Mouse (Mus musculus): Measurements from ENCODE around the gene Gm7694.

Gene Gm7694

DNA sequence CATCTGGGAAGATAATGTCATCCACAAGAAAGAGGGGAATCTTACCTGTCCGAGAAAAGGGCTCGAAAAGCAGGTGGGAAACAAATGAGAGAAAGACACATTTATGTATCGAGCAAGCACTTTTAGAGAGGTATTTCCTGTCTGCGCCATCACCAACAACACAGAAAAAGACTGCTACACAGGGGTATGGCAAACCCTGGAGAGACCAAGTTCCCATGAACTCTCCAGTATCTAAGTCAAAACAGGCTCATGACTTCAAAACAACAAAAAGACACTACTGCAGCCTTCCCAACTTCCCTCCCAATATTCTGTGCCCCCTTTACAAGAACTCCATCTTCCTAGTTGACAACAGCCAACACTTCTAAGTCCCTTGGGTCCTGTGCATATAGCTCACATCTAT lies at the start of gene Gm7694:
Gm7694 (minus strand) TSS at position 101 of the 400 bp plus-strand sequence.
- DNase-seq (ENCODE audit: low read depth, low spot score): no peak

DNA sequence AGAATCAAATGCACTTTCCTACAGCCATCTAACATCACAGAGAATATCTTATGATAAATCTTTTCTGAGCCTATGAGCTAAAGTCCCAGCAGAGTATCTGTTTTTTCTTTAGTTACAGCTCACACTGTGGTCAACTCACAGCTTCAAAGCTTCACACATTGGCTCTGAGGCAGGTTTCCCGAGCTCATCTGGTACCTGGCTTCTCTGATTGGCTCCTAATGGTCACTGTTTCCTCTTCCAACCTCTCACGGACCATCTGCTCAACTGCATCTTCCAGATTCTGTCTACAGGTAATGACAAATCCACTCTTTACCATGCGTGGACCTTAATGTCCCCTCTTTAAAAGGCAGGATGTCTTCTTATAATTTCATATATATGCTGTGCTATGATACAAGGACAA lies 47.2 kb upstream of the Gm7694 start:
- DNase-seq (ENCODE audit: low read depth, low spot score): no peak

DNA sequence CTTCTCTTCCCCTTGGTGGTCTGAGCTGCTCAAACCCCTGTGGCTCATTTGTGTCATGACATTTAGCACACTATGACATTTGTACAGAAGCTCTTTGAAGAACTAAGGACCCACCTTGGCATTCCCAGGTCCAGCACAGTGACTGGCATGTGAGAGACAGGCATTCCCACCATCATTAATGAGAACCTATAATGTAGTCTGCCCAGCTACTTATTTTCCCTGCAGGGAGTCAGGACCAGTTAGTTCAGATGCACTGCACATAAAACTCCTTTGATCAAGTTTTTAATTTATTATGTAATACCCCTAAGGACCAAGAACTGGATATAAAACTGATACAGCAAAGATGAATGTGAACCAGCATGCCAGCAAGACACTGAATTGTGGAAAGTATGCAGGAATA lies 44.9 kb upstream of the Gm7694 start:
- no peak for DNase-seq (ENCODE audit: low read depth, low spot score)

DNA sequence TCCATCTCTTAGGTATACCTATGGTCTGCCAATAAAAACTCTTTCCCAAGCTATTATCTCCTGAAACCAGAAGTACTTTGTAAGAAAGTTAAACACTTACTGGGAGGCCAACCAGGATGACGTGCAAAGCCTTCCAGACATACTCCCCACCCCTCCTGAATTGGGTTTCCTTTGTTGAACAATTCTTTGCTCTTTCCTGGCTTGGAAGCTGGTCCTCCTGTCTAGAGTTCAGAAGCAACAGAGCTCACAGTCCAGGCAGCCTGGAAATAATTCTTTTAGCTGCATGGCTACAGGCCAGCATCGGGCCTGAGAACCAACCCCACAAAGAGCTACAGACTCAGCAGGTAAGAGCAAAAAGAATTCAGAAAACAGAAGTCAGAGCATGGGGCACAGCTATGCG lies 40.1 kb upstream of the Gm7694 start:
- no peak for DNase-seq (ENCODE audit: low read depth, low spot score)

DNA sequence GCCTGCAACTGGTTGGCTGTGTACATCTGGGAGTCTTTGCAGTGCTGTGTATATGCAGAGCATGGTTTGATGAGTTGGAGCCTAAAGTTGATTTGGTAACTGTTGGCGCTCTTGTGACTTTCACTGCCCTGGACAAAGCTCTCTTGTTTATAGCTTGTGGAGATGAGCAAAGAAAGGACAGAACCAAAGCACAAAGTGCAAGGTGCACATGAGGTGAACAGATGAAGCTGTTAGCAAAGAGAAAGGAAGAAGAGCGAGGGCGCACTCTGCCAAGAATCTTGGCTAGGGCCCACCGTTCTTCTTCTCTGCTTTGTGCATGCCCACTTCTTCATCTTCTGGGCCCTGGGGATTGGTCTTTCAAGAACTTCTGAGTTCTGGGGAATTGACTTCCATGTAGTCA lies 37.8 kb upstream of the Gm7694 start:
- DNase-seq (ENCODE audit: low read depth, low spot score): no peak

GRCm38 (mm10) chr1:170343081-170343480 lies 36.9 kb upstream of the Gm7694 start:
- no peak for DNase-seq (ENCODE audit: low read depth, low spot score)

- no peak for DNase-seq (ENCODE audit: low read depth, low spot score)
These were observed 33.8 kb upstream of the Gm7694 start for GRCm38 (mm10) chr1:170339943-170340342.

DNA sequence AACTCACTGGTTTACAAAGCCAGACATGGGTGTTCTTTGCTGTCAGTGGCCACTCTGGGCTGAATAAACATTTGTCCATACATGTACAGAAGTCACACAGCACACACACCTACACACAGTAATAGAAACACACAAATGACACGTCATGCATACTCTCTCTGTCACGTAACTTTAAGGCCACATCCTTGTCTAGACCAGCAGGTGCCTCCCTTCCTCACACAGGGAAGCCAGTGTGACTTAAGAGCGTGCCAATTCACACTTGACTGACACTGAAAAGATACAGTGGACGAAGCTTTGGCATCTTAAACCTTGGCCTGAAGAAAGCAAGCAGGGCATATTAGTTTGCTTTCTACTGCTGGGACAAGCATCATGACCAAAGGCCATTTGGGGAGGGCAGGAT lies 26.6 kb upstream of the Gm7694 start:
- DNase-seq (ENCODE audit: low read depth, low spot score): no peak

- DNase-seq (ENCODE audit: low read depth, low spot score): no peak
These were observed 25.8 kb upstream of the Gm7694 start for GRCm38 (mm10) chr1:170331926-170332325.

DNA sequence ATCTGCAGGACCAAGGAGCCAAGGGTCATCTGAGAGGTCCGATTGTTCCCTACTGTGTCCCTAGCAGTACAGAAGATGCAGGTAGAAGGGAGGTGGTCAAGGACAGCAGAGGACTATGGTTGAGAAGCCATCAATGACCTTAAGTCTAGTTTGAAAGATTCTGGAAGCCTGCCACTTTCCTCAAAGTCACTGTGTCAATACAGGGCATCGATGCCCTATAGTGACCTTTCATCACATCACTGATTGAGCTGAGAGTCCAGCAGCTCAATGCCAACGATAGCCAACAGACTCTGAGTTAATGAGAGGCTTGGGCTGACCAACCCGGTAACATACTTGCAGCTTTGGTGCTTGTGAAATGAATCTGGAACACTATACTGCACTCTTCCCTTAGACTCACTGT lies 19.1 kb upstream of the Gm7694 start:
- DNase-seq (ENCODE audit: low read depth, low spot score): no peak

GRCm38 (mm10) chr1:170324312-170324711 lies 18.2 kb upstream of the Gm7694 start:
- no peak for DNase-seq (ENCODE audit: low read depth, low spot score)

DNA sequence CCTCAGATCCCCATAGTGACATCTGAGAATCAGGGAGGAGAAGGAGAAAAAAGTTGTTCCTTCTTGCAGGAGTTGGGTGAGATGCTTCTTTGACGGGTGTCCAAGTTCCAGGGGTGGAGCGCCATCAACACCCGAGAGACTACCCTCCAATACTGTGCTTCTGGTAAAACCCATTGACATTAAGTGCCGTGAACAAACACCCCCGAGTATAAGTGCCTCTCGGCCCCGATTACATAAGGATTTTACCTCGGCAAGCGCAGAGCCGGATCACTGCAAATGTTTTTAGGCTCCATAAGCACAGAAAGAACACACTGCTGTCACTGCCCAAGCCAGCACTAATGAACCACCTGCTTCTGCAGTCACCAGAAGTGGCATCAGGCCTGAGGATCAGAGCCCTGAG lies 16.9 kb upstream of the Gm7694 start:
- DNase-seq (ENCODE audit: low read depth, low spot score): no peak

- DNase-seq (ENCODE audit: low read depth, low spot score): no peak
These were observed 15.9 kb upstream of the Gm7694 start for GRCm38 (mm10) chr1:170322046-170322445.

DNA sequence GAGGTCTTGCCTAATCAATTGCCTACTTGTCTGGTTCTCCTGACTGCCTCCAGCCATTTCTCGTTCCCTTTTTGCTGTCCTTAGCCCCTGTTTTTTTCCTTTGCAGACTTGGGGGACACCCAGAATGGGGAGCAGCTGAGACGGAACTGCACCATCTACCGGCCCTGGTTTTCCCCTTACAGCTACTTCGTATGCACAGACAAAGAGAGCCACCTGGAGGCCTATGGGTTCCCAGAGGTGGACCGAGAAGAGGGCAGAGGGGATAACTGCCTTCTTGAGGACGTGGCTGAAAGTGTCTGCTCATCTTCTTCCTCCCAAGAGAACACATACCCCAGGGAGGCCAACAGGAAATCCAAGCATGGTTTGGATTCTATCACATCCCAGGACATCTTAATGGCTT lies 5.3 kb upstream of the Gm7694 start:
- no peak for DNase-seq (ENCODE audit: low read depth, low spot score)

DNA sequence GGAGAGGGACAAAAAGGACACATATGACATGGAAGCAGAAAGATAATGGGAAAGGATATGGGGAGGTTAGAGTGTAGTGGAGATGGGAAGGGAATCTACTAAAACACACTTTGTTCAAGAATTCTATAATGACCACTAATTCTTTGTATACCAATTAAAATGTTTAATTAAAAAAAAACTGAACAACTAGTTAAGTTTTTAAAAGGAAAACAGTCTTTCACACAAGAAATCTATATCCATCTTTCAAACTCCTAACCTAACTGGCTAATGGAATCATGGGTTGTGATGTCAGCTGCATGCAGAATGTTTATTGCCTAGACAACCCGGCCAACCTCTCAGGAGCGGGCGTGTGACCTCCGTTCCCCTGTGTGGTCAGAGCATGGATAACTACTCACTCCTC lies 2.4 kb upstream of the Gm7694 start, which contains the start of gene Spata46:
Spata46 (plus strand) TSS at position 301 of the 400 bp plus-strand sequence.
- no peak for DNase-seq (ENCODE audit: low read depth, low spot score)

DNA sequence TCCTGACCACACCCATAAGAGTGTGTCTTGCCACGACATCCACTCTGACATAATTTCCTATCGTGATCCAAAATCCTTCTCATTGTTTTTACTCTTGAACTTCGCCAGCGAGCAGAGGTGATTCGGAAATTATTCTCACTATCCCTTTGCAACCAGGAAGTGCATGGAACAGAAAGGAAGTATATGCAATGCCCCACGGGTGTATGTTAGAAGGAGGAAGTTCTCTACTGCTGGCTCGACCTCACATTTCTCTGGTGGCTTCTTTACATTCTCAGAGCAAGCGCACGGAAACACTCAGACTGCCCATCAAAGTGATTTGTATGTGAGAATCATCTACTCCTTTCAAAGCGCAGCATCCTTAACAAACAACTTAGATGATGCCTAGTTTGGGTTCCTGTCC lies 1.1 kb downstream of the Gm7694 start:
- no peak for DNase-seq (ENCODE audit: low read depth, low spot score)

GRCm38 (mm10) chr1:170303103-170303502 lies 3.0 kb downstream of the Gm7694 start:
- DNase-seq (ENCODE audit: low read depth, low spot score): no peak

- DNase-seq (ENCODE audit: low read depth, low spot score): no peak
These were observed 3.7 kb downstream of the Gm7694 start for GRCm38 (mm10) chr1:170302456-170302855.

GRCm38 (mm10) chr1:170301686-170302085 lies 4.4 kb downstream of the Gm7694 start:
- no peak for DNase-seq (ENCODE audit: low read depth, low spot score)

DNA sequence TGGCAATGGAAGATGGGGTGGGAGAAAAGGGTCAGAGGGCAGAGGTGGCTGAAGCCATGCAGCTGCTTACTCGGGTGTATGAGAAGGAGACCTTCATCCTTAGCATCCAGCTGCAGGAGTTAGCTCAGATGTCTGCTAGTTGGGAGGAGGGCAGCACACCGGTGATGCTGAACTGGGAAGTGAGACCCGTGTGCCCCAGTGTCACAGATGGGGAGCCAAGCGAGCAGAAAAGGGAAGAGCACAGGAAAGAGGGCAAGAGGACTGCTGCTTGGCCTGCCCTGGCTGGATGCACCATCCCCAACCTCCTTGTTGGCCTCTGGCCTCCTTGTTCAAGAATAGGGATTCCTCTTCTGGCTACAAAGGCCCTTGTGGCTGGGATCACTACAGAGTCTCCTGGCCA lies 6.6 kb downstream of the Gm7694 start:
- DNase-seq (ENCODE audit: low read depth, low spot score): no peak

- DNase-seq (ENCODE audit: low read depth, low spot score): no peak
These were observed 11.2 kb downstream of the Gm7694 start for GRCm38 (mm10) chr1:170294786-170295570.

DNA sequence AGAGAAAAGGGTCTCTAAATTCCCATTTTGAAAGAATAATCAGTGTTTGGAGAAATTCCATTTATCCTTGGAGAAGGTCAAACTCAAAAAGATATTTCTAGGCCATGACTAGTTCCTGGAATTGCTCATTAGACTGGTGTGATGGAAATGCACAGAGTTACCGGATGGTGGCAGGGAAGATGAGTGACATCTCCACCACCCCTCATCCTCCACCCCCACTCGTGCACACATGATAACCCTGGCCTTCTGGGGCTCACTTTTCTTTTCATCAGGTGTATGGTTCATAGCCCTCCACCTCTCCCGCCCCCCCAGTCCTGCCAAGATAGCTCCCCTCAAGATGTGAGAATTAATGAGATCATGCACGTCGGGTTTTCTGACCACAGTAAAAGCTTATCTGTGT lies 12.9 kb downstream of the Gm7694 start:
- no peak for DNase-seq (ENCODE audit: low read depth, low spot score)

DNA sequence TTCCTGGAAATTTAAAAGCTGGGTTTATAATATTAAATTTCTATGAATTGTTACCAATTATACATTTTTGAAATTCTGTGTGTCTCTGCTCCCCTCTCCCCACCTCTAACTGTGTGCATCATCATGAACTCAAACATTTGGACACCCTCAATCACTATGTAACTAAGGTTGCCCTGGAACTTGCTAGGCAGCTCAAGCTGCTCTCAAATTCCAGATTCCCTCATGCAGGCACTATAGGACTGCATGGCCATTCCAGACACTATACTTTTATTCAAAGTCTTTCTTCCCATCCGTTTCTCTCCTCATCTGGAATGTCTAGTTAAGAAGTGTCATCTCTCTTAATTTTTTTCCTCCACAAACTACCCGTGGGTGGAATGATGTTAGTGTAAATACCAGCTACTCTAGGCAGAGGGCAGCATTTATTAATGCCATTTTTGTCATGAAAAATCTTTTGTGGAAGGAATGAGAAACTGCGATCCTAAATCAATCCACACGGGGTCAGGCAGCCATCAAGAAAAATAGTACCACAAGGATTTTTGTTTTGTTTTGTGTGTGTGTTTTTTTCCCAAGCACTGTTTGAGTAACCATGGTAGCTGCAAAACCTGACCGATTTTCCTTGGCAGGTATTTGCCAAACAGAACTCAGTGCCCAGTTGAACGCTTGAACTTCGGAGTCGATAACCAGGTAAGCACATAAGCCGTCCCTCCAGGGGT lies 13.7 kb downstream of the Gm7694 start:
- peak; percentile 78 for DNase-seq (ENCODE audit: low read depth, low spot score)
